Mouse (Mus musculus) leukemia stem cell, adult 10-12 weeks (primary cell): Measurements from ENCODE around the gene Ficd. TPM values are rescaled to one million over a fixed set of nuclear protein-coding genes. Genes with fewer than 3 reads are reported as not detected.

ENCODE experiments used
- polyA plus RNA-seq: library from polyadenylated mRNA; stranded (reverse); fragments of >175 nt; gene quantifications from 2 replicates; pipeline ENCODE4 v1.2.3, GENCODE M21; 2012; ENCODE audit warnings: low replicate concordance

The Ficd gene
- polyA plus RNA-seq, result 2.0 and 3.4 TPM in 2 replicates

GRCm38 (mm10) chr5:113735345-113736112 is at the start of gene Ficd:
Gene Ficd, plus strand, starts transcription at chr5:113735803.

GRCm38 (mm10) chr5:113724446-113724845 is 11.2 kb upstream of the Ficd start, which contains the start of gene 1700069L16Rik:
Gene 1700069L16Rik, minus strand, starts transcription at chr5:113724772.

GRCm38 (mm10) chr5:113772450-113772895 is 36.9 kb downstream of the Ficd start, which contains the start of the genes Sart3 and Iscu:
Gene Sart3, minus strand, starts transcription at chr5:113772510.
Gene Iscu, plus strand, starts transcription at chr5:113772748.

Other genes starting within 250 kb of the Ficd start
- 0.15 and 0.34 TPM in 2 replicates for gene Wscd2, start 245.5 kb upstream of the Ficd start, polyA plus RNA-seq
- gene Cmklr1, start 85.4 kb upstream of the Ficd start, polyA plus RNA-seq, result 0.47 and 1.9 TPM in 2 replicates
- not detected in 2 replicates for gene 1700069L16Rik, start 11.0 kb upstream of the Ficd start, polyA plus RNA-seq
- gene Sart3, start 36.7 kb downstream of the Ficd start, polyA plus RNA-seq, result 20.8 and 27.5 TPM in 2 replicates
- 32.1 and 49.7 TPM in 2 replicates for gene Iscu, start 36.9 kb downstream of the Ficd start, polyA plus RNA-seq
- gene Tmem119, start 64.7 kb downstream of the Ficd start, polyA plus RNA-seq, result 0.27 TPM in 2 replicates
- 107 and 256 TPM in 2 replicates for gene Selplg, start 96.8 kb downstream of the Ficd start, polyA plus RNA-seq
- gene Coro1c, start 173.0 kb downstream of the Ficd start, polyA plus RNA-seq, result 29.5 and 75.1 TPM in 2 replicates